Mouse (Mus musculus) liver, postnatal 0 days (tissue): ENCODE results near the gene 1700122O11Rik.

Source experiments
- CTCF ChIP-seq: sonication (generic); IDR thresholded peaks from 2 replicates; pipeline ENCODE4 v1.5.1; 2016; ENCODE audit warnings: antibody characterized with exemption, low read depth
- EP300 ChIP-seq: IDR thresholded peaks from 2 replicates; pipeline ENCODE4 v1.6.1; 2016; ENCODE audit warnings: antibody characterized with exemption, low read depth, mild to moderate bottlenecking

DNA sequence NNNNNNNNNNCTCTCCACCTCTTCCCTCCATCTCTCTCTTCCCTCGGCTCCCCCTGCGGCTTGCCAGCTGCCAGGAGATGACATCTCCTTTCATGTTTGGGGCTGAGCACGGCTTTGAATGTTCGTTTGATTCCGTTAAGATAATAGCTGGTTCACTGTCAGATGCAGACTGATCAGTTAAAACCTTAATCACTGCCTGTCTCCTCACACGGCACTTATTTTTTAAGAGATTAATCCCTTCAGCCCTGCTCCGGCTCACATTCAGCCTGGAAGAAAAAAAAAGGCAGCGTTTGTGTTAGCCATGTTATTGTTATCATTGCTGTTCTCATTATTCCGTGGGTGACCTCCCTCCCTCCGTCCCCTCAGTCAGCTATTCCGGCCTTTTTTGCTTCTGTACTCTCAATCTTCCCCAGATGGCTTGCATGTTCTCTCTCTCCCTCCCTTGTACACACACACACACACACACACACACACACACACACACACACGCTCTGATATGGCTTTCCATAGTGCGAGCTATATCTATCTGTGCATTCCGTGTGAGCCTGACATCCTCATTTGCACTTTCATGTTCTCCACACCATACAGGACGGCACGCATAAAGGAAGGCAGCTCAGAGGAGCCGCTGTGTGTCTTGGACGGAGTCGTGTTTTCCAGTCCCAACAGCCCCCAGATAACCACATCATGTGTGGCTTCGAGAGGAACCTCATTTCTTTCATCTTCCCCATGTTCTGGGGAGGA, 17.2 kb upstream of the 1700122O11Rik start:
- no peak for TF ChIP-seq CTCF
- no peak for TF ChIP-seq EP300
